Mouse (Mus musculus) cerebellum, adult 18-20 months (tissue): ENCODE results near the gene Optn.

ENCODE experiments used
- DNase-seq, 2 experiments: peaks; one replicate each; pipeline ENCODE4 v3.0.0; 2021

Gene Optn

GRCm38 (mm10) chr2:5027057-5027456 lies 36.8 kb downstream of the Optn start:
- no peak for DNase-seq

DNA sequence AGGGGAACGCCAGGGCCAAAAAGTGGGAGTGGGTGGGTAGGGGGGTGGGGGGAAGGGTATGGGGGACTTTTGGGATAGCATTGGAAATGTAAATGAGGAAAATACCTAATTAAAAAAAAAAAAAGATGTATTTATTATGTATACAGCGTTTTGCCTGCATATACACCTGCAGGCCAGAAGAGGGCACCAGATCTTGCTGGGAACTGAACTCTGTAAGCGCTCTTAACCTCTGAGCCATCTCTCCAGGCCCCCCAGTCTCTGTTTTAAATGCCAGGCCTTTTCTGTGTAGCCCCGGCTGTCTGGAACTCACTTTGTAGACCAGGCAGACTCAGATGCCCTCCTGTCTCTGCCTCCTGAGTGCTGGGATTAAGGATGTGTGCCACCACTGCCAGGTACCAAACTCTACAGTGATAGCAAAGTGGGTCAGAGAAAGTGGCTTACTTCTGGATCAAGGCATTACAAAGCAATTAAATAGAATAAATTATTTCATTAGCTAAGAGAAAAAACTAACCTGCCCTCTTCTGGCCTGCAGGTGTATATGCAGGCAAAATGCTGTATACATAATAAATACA lies 38.6 kb downstream of the Optn start:
- DNase-seq = no peak

GRCm38 (mm10) chr2:5023699-5024399 lies 40.0 kb downstream of the Optn start:
- DNase-seq = no peak

DNA sequence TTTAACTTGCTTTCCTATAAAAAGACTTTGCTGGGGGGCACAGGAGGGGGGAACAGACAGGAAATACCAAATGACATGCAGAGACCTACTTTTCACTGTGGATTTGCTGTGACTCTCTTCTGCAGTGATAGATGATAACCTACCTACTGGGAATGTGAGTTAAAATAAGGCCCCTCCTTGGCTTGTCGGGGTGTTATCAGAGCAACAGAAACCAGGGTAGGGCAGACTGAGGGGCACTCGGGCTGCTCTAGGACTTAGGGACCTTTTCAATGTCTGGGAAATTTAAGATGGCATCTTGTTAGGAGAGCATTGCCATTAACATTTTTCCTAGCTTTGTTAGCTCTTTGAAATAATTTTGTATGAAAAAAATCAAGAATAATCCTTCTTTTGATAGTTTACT lies 40.6 kb downstream of the Optn start:
- DNase-seq = no peak

DNA sequence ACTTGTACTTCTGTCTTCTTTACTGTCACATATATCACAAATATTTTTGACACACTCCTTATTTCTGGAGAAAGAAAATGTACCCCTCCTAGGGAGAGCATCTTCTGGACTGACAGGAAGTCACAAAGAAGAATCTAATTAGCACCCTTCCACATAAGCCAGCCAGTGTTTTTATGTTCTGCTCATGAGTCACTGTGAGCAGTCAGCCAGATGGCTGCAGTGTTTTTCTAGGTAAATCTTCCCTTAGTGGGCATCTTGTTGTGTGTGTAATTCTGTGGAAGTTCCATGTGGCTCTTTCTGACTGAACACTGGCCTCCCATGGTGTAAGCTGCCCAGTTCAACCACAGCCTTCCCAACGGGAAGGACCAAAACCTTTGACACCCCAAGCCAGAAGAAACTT lies 44.1 kb downstream of the Optn start:
- no peak for DNase-seq

DNA sequence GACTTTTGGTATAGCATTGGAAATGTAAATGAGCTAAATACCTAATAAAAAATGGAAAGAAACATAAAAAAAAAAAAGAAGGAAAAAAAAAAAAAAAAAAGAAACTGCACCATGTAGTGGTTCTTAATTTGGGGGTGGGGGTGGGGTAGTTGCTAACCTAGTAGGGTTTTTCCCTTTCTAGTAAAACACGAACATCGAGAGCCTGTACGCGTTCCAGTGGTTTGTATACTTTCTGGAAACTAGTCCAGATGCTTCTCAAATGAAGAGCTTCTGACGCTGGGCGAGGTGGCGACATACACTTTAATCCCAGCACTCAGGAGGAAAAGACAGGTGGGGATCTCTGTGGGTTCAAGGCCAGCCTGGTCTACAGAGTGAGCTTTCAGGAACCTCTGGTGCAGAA lies 46.9 kb downstream of the Optn start:
- no peak for DNase-seq

DNA sequence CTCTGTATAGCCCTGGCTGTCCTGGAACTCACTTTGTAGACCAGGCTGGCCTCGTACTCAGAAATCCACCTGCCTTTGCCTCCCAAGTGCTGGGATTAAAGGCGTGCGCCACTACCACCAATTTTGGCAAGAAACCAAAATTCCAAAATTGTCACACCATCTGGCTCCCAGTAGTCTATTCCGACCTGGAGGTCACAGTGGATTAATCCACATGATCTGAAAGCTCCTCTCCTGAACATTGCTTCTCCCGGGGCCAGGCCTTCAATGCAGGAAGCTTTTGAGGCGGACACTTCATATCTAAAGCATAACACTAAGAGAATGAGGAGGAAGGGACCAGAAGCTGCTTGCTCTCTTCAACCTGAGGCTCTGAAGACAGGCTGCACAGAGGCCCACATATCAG lies 48.3 kb downstream of the Optn start:
- no peak for DNase-seq

DNA sequence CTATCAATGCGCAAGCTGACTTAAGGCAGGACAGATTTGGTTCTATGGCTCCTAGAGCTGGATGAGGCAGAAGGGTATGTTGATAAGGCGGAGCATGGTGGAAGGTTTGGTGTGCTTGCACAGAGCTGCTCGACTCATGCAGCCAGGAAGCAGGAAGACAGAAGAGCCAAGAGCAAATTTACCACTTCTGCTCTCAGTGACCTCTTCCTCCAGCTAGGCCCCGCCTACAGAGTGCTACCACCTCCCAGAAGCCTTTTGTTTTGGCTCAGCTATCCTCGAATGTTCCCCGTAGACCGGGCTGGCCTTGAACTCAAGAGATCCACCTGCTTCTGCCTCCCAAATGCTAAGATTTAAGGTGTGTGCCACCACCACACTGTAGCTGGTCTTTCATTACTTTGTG lies 49.2 kb downstream of the Optn start:
- DNase-seq = no peak

DNA sequence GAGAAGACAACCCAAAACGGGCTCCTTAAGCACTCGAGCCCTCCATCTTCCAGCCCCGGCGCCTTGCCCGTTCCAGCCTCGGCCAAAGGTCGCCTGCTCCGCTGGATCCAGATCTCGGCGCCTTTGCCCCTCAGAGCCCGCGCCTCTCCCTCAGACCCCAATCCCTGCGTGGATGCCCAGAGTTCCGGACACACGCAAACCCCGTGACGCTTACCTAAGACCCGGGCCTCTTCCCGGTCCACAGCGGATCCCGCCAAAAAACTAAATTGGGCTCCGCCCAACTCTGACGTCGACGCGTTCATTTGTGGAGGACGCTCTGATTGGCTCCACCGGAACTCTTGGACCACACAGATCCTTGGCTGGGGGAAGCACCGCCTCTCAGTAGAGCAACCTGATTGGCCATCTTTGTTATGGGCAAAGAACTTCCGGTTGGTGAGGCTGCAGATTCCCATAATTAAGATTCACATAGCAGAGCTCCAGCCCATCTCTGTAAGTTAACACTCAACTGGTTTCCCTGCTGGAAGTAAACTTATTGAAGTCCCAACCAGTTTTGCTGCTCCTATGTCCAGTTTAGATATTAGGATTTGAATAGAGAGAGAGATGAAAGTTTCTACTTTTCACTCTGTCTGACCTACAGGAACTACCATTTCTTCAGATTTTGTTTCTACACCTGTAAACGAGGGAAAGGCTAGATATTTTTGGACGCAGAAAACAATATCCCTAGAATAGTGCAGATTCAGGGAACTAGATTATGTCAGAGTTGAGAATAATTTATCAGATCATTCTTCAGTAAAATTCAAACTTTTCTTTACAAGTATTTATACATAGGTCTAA lies 51.1 kb downstream of the Optn start, which contains the start of gene Mcm10:
Mcm10 (minus strand) TSS at position 301 of the 834 bp plus-strand sequence.
- DNase-seq = peak; percentile 78 to 83

GRCm38 (mm10) chr2:5011898-5012490 lies 51.9 kb downstream of the Optn start:
- no peak for DNase-seq

GRCm38 (mm10) chr2:5007107-5007506 lies 56.7 kb downstream of the Optn start:
- no peak for DNase-seq

DNA sequence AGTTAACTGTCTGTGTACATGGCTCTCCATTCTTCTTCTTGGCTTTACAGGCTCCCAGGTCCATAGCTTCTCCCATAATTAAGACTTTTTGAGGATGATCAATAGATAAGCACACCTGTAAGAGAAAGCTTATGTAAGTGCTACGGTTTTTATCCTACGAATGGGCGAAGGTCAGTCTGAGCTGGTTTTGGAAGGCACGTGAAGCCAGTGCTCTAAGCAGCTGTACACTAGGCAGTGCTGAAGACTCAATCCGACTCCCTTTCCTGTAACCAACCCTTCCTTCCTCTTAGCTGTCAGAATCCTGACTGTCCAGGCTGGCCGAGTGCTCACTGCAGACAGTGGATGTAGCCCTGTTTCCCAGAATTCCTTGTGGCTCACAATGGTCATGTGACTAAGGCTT lies 62.6 kb downstream of the Optn start:
- DNase-seq = no peak

DNA sequence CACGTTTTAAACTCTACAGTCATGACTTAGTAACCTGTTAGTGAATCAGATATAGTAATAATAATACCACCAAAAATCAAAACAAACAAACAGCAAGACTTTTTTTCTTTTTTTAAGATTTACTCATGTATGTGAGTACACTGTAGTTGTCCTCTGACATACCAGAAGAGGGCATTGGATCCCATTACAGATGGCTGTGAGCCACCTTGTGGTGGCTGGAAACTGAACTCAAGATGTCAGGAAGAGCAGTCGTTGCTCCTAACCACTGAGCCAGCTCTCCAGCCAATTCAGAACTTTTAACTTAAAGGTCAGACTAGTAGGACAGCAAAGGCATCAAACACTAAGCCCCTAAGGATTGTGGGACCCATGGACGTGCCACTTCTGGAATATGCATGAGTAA lies 64.9 kb downstream of the Optn start:
- no peak for DNase-seq

DNA sequence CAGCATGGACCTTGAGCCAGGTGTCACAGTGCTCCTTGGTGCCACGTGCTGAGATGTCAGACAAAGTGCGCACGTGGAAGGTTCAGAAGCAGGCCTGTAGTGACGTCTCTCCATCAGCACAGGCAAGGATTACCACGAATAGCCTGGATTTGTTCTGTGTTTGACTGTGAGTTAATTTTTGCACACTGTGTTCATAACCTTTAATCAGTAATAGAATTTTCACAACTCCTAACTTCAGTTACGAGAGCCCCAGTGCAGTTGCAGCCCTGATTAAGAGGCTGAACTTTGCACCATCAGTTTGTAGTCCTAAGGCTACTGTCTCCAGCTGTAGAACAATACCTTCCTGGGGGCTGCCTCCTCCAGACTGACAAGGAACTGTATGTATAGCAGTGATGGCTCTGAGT lies 67.4 kb downstream of the Optn start:
- no peak for DNase-seq

GRCm38 (mm10) chr2:4995646-4996045 lies 68.2 kb downstream of the Optn start:
- no peak for DNase-seq

DNA sequence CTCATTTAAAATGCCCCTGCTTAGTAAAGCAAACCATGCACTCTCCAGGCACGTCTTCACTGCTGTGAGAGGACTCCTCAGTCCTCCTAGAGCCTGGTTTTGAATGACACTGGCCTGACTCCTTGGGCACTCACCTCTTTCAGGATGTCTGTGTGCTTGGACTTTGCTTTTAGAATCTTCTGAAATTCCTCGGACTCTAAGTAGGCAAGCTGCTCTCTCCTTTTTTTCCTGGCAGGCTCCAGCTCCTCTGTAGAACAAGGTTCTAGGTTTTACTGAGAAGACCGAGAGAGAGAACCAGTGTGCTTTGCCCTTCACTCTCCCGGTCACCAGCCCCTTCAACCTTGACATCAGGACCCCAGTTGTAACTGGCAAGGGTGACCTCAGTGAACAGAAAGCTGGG lies 69.4 kb downstream of the Optn start:
- no peak for DNase-seq

GRCm38 (mm10) chr2:4993584-4993983 lies 70.3 kb downstream of the Optn start:
- DNase-seq = no peak

DNA sequence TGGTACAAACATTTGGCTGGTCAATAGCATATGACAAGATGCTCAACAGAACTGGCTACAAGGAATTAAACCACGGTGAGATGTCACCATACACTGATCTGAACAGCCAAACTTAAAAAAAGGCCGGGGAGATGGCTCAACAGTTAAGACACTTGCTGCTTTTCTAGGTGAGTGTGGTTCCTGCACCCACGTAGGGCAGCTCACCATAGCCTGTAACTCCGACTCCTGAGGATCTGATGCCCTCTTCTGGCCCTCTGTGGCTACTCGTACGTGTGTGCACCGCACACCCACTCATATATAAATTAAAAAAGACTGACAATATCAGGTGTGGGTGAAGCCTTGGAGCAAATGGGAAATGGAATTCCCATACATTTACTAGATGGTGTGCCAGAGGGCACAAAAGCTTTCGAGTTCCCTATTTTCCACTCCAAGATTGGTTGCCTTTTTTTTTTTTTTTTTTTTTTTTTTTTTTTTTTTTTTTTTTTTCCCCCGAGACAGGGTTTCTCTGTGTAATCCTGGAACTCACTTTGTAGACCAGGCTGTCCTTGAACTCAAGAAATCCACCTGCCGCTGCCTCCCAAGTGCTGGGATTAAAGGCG lies 74.9 kb downstream of the Optn start:
- DNase-seq = no peak

- no peak for DNase-seq
Measured at GRCm38 (mm10) chr2:4987388-4988180, 76.3 kb downstream of the Optn start.

DNA sequence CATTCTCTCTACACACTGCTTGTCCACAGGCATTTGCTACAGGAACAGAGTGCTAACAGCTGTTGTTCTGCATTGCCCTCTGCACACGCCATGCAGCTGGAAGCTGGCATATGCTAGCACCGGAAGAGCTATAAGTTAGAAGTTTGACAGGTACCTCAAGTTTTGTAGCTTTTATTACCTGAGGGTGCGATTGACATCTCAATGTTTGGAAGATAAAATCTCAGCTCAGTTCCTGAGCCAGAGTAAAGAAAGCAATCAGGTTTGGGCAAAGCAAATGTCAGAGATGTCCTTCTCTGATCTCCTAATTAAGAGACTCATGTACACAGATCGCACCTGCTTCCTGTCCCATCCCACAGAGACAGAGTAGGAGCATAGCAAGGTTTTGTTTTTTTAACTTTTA lies 77.1 kb downstream of the Optn start:
- DNase-seq = no peak

DNA sequence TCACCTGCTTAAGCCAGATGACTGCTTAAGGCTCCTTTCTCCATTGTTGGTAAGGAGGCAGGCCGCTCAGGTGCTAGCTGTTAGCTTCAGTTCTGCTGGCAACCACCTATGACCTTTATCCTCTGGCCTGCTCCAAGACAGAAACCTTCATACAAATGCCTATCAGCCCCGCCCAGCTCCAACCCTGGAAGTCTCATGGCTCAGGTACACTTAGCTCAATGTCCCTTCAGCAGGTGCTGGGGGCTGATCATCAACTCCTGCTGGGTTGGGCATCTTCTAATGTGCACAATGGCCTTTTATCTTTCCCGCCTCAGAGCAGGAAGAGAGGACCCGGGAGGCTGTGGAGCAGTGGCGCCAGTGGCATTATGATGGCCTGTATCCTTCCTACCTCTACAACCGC lies 78.9 kb downstream of the Optn start:
- DNase-seq = no peak

DNA sequence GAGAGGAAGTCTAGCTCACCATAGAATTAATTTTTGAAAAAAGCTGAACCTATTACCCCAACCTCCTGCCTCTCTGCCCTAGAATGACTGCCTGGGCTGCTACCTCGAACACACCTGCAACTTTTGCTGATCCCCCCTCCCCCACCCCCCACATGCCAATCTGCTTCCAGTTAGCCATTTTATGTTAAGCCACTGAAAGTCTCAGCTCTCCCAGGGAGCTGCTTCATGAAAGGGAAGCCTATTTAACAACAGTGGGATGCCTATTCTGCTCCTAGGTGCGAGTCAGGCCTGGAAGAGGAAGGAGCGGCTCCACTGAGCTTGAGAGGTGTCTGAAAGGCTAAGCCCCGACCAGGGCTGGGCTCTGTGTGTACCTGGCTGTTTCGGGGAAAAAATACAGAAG lies 79.9 kb downstream of the Optn start:
- DNase-seq = no peak
